Mouse (Mus musculus): ENCODE measurements around the gene Mypn. TPM values are rescaled to one million over a fixed set of nuclear protein-coding genes. Genes with fewer than 3 reads are reported as not detected.

Gene Mypn
- total and polyA plus RNA-seq, 2 experiments from 2014 or later, result 0.22 to 0.74 TPM

- Histone ChIP-seq H3K27me3 (ENCODE audit: insufficient read depth, low read length) (no peaks in the 10 kb centered on the region), H3K4me3 (ENCODE audit: low read depth, low read length) (no peak overlapping the region), H3K36me3 (ENCODE audit: insufficient read depth, low read length) (no peaks in the 10 kb centered on the region), H3K9ac (replicated peaks; ENCODE audit: low read length, poor library complexity, severe bottlenecking) (no peak overlapping the region), H3K27ac (ENCODE audit: low read depth, low read length) (no peak overlapping the region), H3K9me3 (ENCODE audit: low read length) (no peaks in the 10 kb centered on the region), H3K4me2 (ENCODE audit: low read depth, low read length, poor library complexity, severe bottlenecking) (no peak overlapping the region), H3K4me1 (ENCODE audit: insufficient read depth, low read length) (no peaks in the 10 kb centered on the region)
- no peak for TF ChIP-seq CTCF (IDR thresholded peaks at IDR 0.05)
- DNase-seq (ENCODE audit: low spot score) (no peak), ATAC-seq (ENCODE audit: low FRiP score) (no peak)
- whole genome bisulfite sequencing, result 90% methylated on average over 2 of the region's 2 CpGs
These were observed 25.4 kb downstream of the Mypn start for GRCm38 (mm10) chr10:63178318-63178717.

GRCm38 (mm10) chr10:63177286-63178140, 26.2 kb downstream of the Mypn start:
- Histone ChIP-seq H3K36me3 (ENCODE audit: insufficient read depth, low read length) (no peaks in the 10 kb centered on the region), H3K27ac (ENCODE audit: low read depth, low read length) (no peak overlapping the region), H3K4me1 (ENCODE audit: insufficient read depth, low read length) (no peaks in the 10 kb centered on the region), H3K9ac (replicated peaks; ENCODE audit: low read length, poor library complexity, severe bottlenecking) (no peak overlapping the region), H3K9me3 (ENCODE audit: low read length) (no peaks in the 10 kb centered on the region), H3K4me3 (ENCODE audit: low read depth, low read length) (no peak overlapping the region), H3K4me2 (ENCODE audit: low read depth, low read length, poor library complexity, severe bottlenecking) (no peak overlapping the region), H3K27me3 (ENCODE audit: insufficient read depth, low read length) (no peaks in the 10 kb centered on the region)
- DNase-seq (ENCODE audit: low spot score) (no peak), ATAC-seq (ENCODE audit: low FRiP score) (no peak)
- no peak for TF ChIP-seq CTCF (IDR thresholded peaks at IDR 0.05)
- 81% methylated on average over 21 of the region's 21 CpGs for WGBS

GRCm38 (mm10) chr10:63176471-63176931, 27.3 kb downstream of the Mypn start:
- no peaks in the 10 kb centered on the region for H3K4me1 ChIP-seq (ENCODE audit: insufficient read depth, low read length)
- H3K4me2 ChIP-seq (ENCODE audit: low read depth, low read length, poor library complexity, severe bottlenecking), result no peak overlapping the region
- no peak for ATAC-seq (ENCODE audit: low FRiP score)
- no peak overlapping the region for H3K9ac ChIP-seq (replicated peaks; ENCODE audit: low read length, poor library complexity, severe bottlenecking)
- no peak for DNase-seq (ENCODE audit: low spot score)
- no peaks in the 10 kb centered on the region for H3K36me3 ChIP-seq (ENCODE audit: insufficient read depth, low read length)
- TF ChIP-seq CTCF (IDR thresholded peaks at IDR 0.05), result no peak
- no peak overlapping the region for H3K4me3 ChIP-seq (ENCODE audit: low read depth, low read length)
- H3K27me3 ChIP-seq (ENCODE audit: insufficient read depth, low read length), result no peaks in the 10 kb centered on the region
- H3K9me3 ChIP-seq (ENCODE audit: low read length), result no peaks in the 10 kb centered on the region
- no peak overlapping the region for H3K27ac ChIP-seq (ENCODE audit: low read depth, low read length)
- WGBS, result 92% methylated on average over 8 of the region's 8 CpGs

- no peak overlapping the region for H3K4me3 ChIP-seq (ENCODE audit: low read depth, low read length)
- H3K4me2 ChIP-seq (ENCODE audit: low read depth, low read length, poor library complexity, severe bottlenecking), result no peak overlapping the region
- WGBS, result 83% methylated on average over 3 of the region's 3 CpGs
- no peak for ATAC-seq (ENCODE audit: low FRiP score)
- H3K27me3 ChIP-seq (ENCODE audit: insufficient read depth, low read length), result no peaks in the 10 kb centered on the region
- no peak overlapping the region for H3K9ac ChIP-seq (replicated peaks; ENCODE audit: low read length, poor library complexity, severe bottlenecking)
- no peak for TF ChIP-seq CTCF (IDR thresholded peaks at IDR 0.05)
- no peaks in the 10 kb centered on the region for H3K36me3 ChIP-seq (ENCODE audit: insufficient read depth, low read length)
- no peak for DNase-seq (ENCODE audit: low spot score)
- no peaks in the 10 kb centered on the region for H3K9me3 ChIP-seq (ENCODE audit: low read length)
- no peaks in the 10 kb centered on the region for H3K4me1 ChIP-seq (ENCODE audit: insufficient read depth, low read length)
- no peak overlapping the region for H3K27ac ChIP-seq (ENCODE audit: low read depth, low read length)
These were observed 31.7 kb downstream of the Mypn start for GRCm38 (mm10) chr10:63172089-63172488.

GRCm38 (mm10) chr10:63169503-63169902, 34.2 kb downstream of the Mypn start:
- Histone ChIP-seq H3K4me1 (ENCODE audit: insufficient read depth, low read length) (no peaks in the 10 kb centered on the region), H3K9me3 (ENCODE audit: low read length) (no peaks in the 10 kb centered on the region), H3K27ac (ENCODE audit: low read depth, low read length) (no peak overlapping the region), H3K27me3 (ENCODE audit: insufficient read depth, low read length) (no peaks in the 10 kb centered on the region), H3K4me2 (ENCODE audit: low read depth, low read length, poor library complexity, severe bottlenecking) (no peak overlapping the region), H3K36me3 (ENCODE audit: insufficient read depth, low read length) (no peaks in the 10 kb centered on the region), H3K9ac (replicated peaks; ENCODE audit: low read length, poor library complexity, severe bottlenecking) (no peak overlapping the region), H3K4me3 (ENCODE audit: low read depth, low read length) (no peak overlapping the region)
- DNase-seq (ENCODE audit: low spot score) (no peak), ATAC-seq (ENCODE audit: low FRiP score) (no peak)
- no peak for TF ChIP-seq CTCF (IDR thresholded peaks at IDR 0.05)
- WGBS, result 88% methylated on average over 11 of the region's 11 CpGs

- no peaks in the 10 kb centered on the region for H3K9me3 ChIP-seq (ENCODE audit: low read length)
- no peaks in the 10 kb centered on the region for H3K4me1 ChIP-seq (ENCODE audit: insufficient read depth, low read length)
- H3K9ac ChIP-seq (replicated peaks; ENCODE audit: low read length, poor library complexity, severe bottlenecking), result no peak overlapping the region
- H3K4me3 ChIP-seq (ENCODE audit: low read depth, low read length), result no peak overlapping the region
- H3K27ac ChIP-seq (ENCODE audit: low read depth, low read length), result no peak overlapping the region
- no peaks in the 10 kb centered on the region for H3K36me3 ChIP-seq (ENCODE audit: insufficient read depth, low read length)
- no peak for DNase-seq (ENCODE audit: low spot score)
- no peak for TF ChIP-seq CTCF (IDR thresholded peaks at IDR 0.05)
- 90% methylated on average over 12 of the region's 12 CpGs for WGBS
- no peak overlapping the region for H3K4me2 ChIP-seq (ENCODE audit: low read depth, low read length, poor library complexity, severe bottlenecking)
- no peaks in the 10 kb centered on the region for H3K27me3 ChIP-seq (ENCODE audit: insufficient read depth, low read length)
- no peak for ATAC-seq (ENCODE audit: low FRiP score)
These were observed 35.6 kb downstream of the Mypn start for GRCm38 (mm10) chr10:63168124-63168523.
